Mouse (Mus musculus): ENCODE results near the gene Hist1h1d.

GRCm38 (mm10) chr13:23541497-23541896 is 11.6 kb upstream of the Hist1h1d start:
- TF ChIP-seq CTCF (IDR thresholded peaks at IDR 0.05; ENCODE audit: extremely low read depth, insufficient read depth, low read length): no peak
- TF ChIP-seq POLR2A (IDR thresholded peaks at IDR 0.05; ENCODE audit: extremely low read depth, insufficient read depth, low read length): no peak

Data from cortical plate, adult 2 months (tissue).